Mouse (Mus musculus): ENCODE data around the gene Slc19a2. TPM values are rescaled to one million over a fixed set of nuclear protein-coding genes. Genes with fewer than 3 reads are reported as not detected.

Slc19a2 gene
- polyA plus RNA-seq, 1 experiment from 2014 or later = 14.4 TPM

- no peak for ATAC-seq (replicated peaks; ENCODE audit: low FRiP score)
- H3K9ac ChIP-seq (ENCODE audit: low read length) = no peak overlapping the region
- no peak overlapping the region for H3K4me2 ChIP-seq (ENCODE audit: low read depth, low read length, severe bottlenecking)
- H3K4me1 ChIP-seq (replicated peaks; ENCODE audit: control insufficient read depth, insufficient read depth, low read length) = no peaks in the 10 kb centered on the region
- 59% methylated on average over 15 of the region's 15 CpGs for WGBS
- H3K27me3 ChIP-seq (ENCODE audit: control insufficient read depth, insufficient read depth, low read length) = no peaks in the 10 kb centered on the region
- H3K36me3 ChIP-seq (ENCODE audit: control insufficient read depth, insufficient read depth, low read length) = no peaks in the 10 kb centered on the region; the same call in 1 of the 2 replicates
- no peak overlapping the region for H3K27ac ChIP-seq (ENCODE audit: low read depth, low read length)
- DNase-seq (ENCODE audit: low spot score) = no peak
- no peak overlapping the region for H3K4me3 ChIP-seq (ENCODE audit: low read depth, low read length)
- H3K9me3 ChIP-seq (ENCODE audit: control insufficient read depth, low read length) = no peaks in the 10 kb centered on the region
These were observed 38.6 kb downstream of the Slc19a2 start for GRCm38 (mm10) chr1:164287406-164287805.

GRCm38 (mm10) chr1:164292040-164292439 is 43.2 kb downstream of the Slc19a2 start:
- no peaks in the 10 kb centered on the region for H3K27me3 ChIP-seq (ENCODE audit: control insufficient read depth, insufficient read depth, low read length)
- no peak overlapping the region for H3K4me2 ChIP-seq (ENCODE audit: low read depth, low read length, severe bottlenecking)
- DNase-seq (ENCODE audit: low spot score) (no peak), ATAC-seq (replicated peaks; ENCODE audit: low FRiP score) (no peak)
- H3K36me3 ChIP-seq (ENCODE audit: control insufficient read depth, insufficient read depth, low read length) = no peaks in the 10 kb centered on the region; the same call in 1 of the 2 replicates
- H3K4me1 ChIP-seq (replicated peaks; ENCODE audit: control insufficient read depth, insufficient read depth, low read length) = no peaks in the 10 kb centered on the region
- H3K27ac ChIP-seq (ENCODE audit: low read depth, low read length) = no peak overlapping the region
- H3K4me3 ChIP-seq (ENCODE audit: low read depth, low read length) = no peak overlapping the region
- 94% methylated on average over 5 of the region's 5 CpGs for WGBS
- no peak overlapping the region for H3K9ac ChIP-seq (ENCODE audit: low read length)
- H3K9me3 ChIP-seq (ENCODE audit: control insufficient read depth, low read length) = no peaks in the 10 kb centered on the region

GRCm38 (mm10) chr1:164294071-164294470 is 45.2 kb downstream of the Slc19a2 start:
- Histone ChIP-seq H3K36me3 (ENCODE audit: control insufficient read depth, insufficient read depth, low read length) (peaks cover 4% of the 10 kb centered on the region; the same call in 1 of the 2 replicates), H3K4me3 (ENCODE audit: low read depth, low read length) (no peak overlapping the region)
- ATAC-seq (replicated peaks; ENCODE audit: low FRiP score) = no peak

GRCm38 (mm10) chr1:164296473-164296872 is 47.6 kb downstream of the Slc19a2 start:
- DNase-seq (ENCODE audit: low spot score) (no peak), ATAC-seq (replicated peaks; ENCODE audit: low FRiP score) (no peak)
- H3K36me3 ChIP-seq (ENCODE audit: control insufficient read depth, insufficient read depth, low read length) = peaks cover 7% of the 10 kb centered on the region; the same call in 1 of the 2 replicates
- no peak overlapping the region for H3K9ac ChIP-seq (ENCODE audit: low read length)
- no peak overlapping the region for H3K27ac ChIP-seq (ENCODE audit: low read depth, low read length)
- no peak overlapping the region for H3K4me2 ChIP-seq (ENCODE audit: low read depth, low read length, severe bottlenecking)
- H3K27me3 ChIP-seq (ENCODE audit: control insufficient read depth, insufficient read depth, low read length) = no peaks in the 10 kb centered on the region
- WGBS = 98% methylated on average over 4 of the region's 5 CpGs
- no peak overlapping the region for H3K4me3 ChIP-seq (ENCODE audit: low read depth, low read length)
- no peaks in the 10 kb centered on the region for H3K4me1 ChIP-seq (replicated peaks; ENCODE audit: control insufficient read depth, insufficient read depth, low read length)
- H3K9me3 ChIP-seq (ENCODE audit: control insufficient read depth, low read length) = no peaks in the 10 kb centered on the region

More at GRCm38 (mm10) chr1:164294071-164294470, 45.2 kb downstream of the Slc19a2 start:
- Histone ChIP-seq H3K4me1 (replicated peaks; ENCODE audit: control insufficient read depth, insufficient read depth, low read length) (no peaks in the 10 kb centered on the region), H3K4me2 (ENCODE audit: low read depth, low read length, severe bottlenecking) (no peak overlapping the region), H3K27me3 (ENCODE audit: control insufficient read depth, insufficient read depth, low read length) (no peaks in the 10 kb centered on the region), H3K9me3 (ENCODE audit: control insufficient read depth, low read length) (no peaks in the 10 kb centered on the region), H3K9ac (ENCODE audit: low read length) (no peak overlapping the region), H3K27ac (ENCODE audit: low read depth, low read length) (no peak overlapping the region)
- no peak for DNase-seq (ENCODE audit: low spot score)
- WGBS = 98% methylated on average over 6 of the region's 6 CpGs

- H3K27ac ChIP-seq (ENCODE audit: low read depth, low read length) = no peak overlapping the region
- H3K9me3 ChIP-seq (ENCODE audit: control insufficient read depth, low read length) = no peaks in the 10 kb centered on the region
- 91% methylated on average over 4 of the region's 4 CpGs for WGBS
- peaks cover 7% of the 10 kb centered on the region; the same call in 1 of the 2 replicates for H3K36me3 ChIP-seq (ENCODE audit: control insufficient read depth, insufficient read depth, low read length)
- H3K9ac ChIP-seq (ENCODE audit: low read length) = no peak overlapping the region
- no peak for ATAC-seq (replicated peaks; ENCODE audit: low FRiP score)
- H3K4me1 ChIP-seq (replicated peaks; ENCODE audit: control insufficient read depth, insufficient read depth, low read length) = no peaks in the 10 kb centered on the region
- DNase-seq (ENCODE audit: low spot score) = no peak
- no peak overlapping the region for H3K4me3 ChIP-seq (ENCODE audit: low read depth, low read length)
- H3K27me3 ChIP-seq (ENCODE audit: control insufficient read depth, insufficient read depth, low read length) = no peaks in the 10 kb centered on the region
- H3K4me2 ChIP-seq (ENCODE audit: low read depth, low read length, severe bottlenecking) = no peak overlapping the region
These were observed 53.1 kb downstream of the Slc19a2 start for GRCm38 (mm10) chr1:164301949-164302348.

GRCm38 (mm10) chr1:164303821-164304220 is 55.0 kb downstream of the Slc19a2 start, which contains the start of gene Nme7:
Gene Nme7, plus strand, starts transcription at chr1:164304121.
- Histone ChIP-seq H3K4me3 (ENCODE audit: low read depth, low read length) (no peak within 1 kb of the TSS), H3K4me2 (ENCODE audit: low read depth, low read length, severe bottlenecking) (no peak within 1 kb of the TSS), H3K27ac (ENCODE audit: low read depth, low read length) (no peak within 1 kb of the TSS), H3K4me1 (replicated peaks; ENCODE audit: control insufficient read depth, insufficient read depth, low read length) (peaks cover 3% of the 10 kb centered on the region; the same call in 1 of the 2 replicates), H3K9me3 (ENCODE audit: control insufficient read depth, low read length) (no peaks in the 10 kb centered on the region), H3K27me3 (ENCODE audit: control insufficient read depth, insufficient read depth, low read length) (no peaks in the 10 kb centered on the region), H3K9ac (ENCODE audit: low read length) (no peak within 1 kb of the TSS), H3K36me3 (ENCODE audit: control insufficient read depth, insufficient read depth, low read length) (peaks cover 2% of the 10 kb centered on the region; the same call in 1 of the 2 replicates)
- WGBS = 89% methylated on average over 5 of the region's 5 CpGs
- ATAC-seq (replicated peaks; ENCODE audit: low FRiP score) (no peak), DNase-seq (ENCODE audit: low spot score) (no peak)

- WGBS = under 1% methylated on average over 35 of the region's 35 CpGs
- Histone ChIP-seq H3K4me1 (replicated peaks; ENCODE audit: control insufficient read depth, insufficient read depth, low read length) (peaks cover 3% of the 10 kb centered on the region; the same call in 1 of the 2 replicates), H3K9me3 (ENCODE audit: control insufficient read depth, low read length) (no peaks in the 10 kb centered on the region), H3K4me2 (ENCODE audit: low read depth, low read length, severe bottlenecking) (peak within 1 kb of the TSS; percentile 72), H3K4me3 (ENCODE audit: low read depth, low read length) (peak within 1 kb of the TSS; percentile 70), H3K36me3 (ENCODE audit: control insufficient read depth, insufficient read depth, low read length) (no peaks in the 10 kb centered on the region), H3K9ac (ENCODE audit: low read length) (peak within 1 kb of the TSS; percentile 68), H3K27ac (ENCODE audit: low read depth, low read length) (no peak within 1 kb of the TSS), H3K27me3 (ENCODE audit: control insufficient read depth, insufficient read depth, low read length) (no peaks in the 10 kb centered on the region)
- DNase-seq (ENCODE audit: low spot score) (peak; percentile 98), ATAC-seq (replicated peaks; ENCODE audit: low FRiP score) (peak; percentile 99)
These were observed 58.4 kb downstream of the Slc19a2 start, which contains the start of gene Blzf1 for GRCm38 (mm10) chr1:164307124-164307751. Gene Blzf1, minus strand, starts transcription at chr1:164307489.

GRCm38 (mm10) chr1:164307922-164308321 is 59.1 kb downstream of the Slc19a2 start:
- DNase-seq (ENCODE audit: low spot score) (no peak), ATAC-seq (replicated peaks; ENCODE audit: low FRiP score) (peak; percentile 11; the same call in 1 of the 2 replicates)
- Histone ChIP-seq H3K4me2 (ENCODE audit: low read depth, low read length, severe bottlenecking) (peak overlapping the region; percentile 69), H3K36me3 (ENCODE audit: control insufficient read depth, insufficient read depth, low read length) (no peaks in the 10 kb centered on the region; the same call in 1 of the 2 replicates), H3K4me3 (ENCODE audit: low read depth, low read length) (peak overlapping the region; percentile 70), H3K9ac (ENCODE audit: low read length) (peak overlapping the region; percentile 59), H3K27ac (ENCODE audit: low read depth, low read length) (no peak overlapping the region), H3K27me3 (ENCODE audit: control insufficient read depth, insufficient read depth, low read length) (no peaks in the 10 kb centered on the region), H3K9me3 (ENCODE audit: control insufficient read depth, low read length) (no peaks in the 10 kb centered on the region), H3K4me1 (replicated peaks; ENCODE audit: control insufficient read depth, insufficient read depth, low read length) (peaks cover 3% of the 10 kb centered on the region; the same call in 1 of the 2 replicates)
- 12% methylated on average over 10 of the region's 10 CpGs for WGBS
